Mouse (Mus musculus) gastrocnemius, postnatal 10 days (tissue): ENCODE measurements around the gene Creb3l1. TPM values are rescaled to one million over a fixed set of nuclear protein-coding genes. Genes with fewer than 3 reads are reported as not detected.

Experiments used
- DNase-seq: peaks from one replicate; pipeline ENCODE4 v3.0.0; 2021; ENCODE audit warnings: mixed read lengths
- long read RNA-seq, 2 experiments: library from polyadenylated mRNA; stranded (forward); transcript quantifications; one replicate each; pipeline ENCODE4 v2.0.0; 2021
- total RNA-seq, 2 experiments: library from RNA; stranded (reverse); gene quantifications; 2 replicates each; pipeline ENCODE4 v1.2.3; 2021

Gene Creb3l1
- total RNA-seq, result 10 to 100 TPM; 29.2 to 44.6 TPM
- long read RNA-seq, experiment 1, transcript Creb3l1-201 (12 exons, 2,603 nt), result major isoform, 40 of 56 reads
- long read RNA-seq, experiment 1, partial matches to known transcripts, result 6 of 56 reads
- long read RNA-seq, experiment 1, other reads (novel, unspliced or antisense), result 10 of 56 reads
- long read RNA-seq, experiment 2, transcript Creb3l1-201 (12 exons, 2,603 nt), result major isoform, 21 of 26 reads
- long read RNA-seq, experiment 2, partial matches to known transcripts, result 3 of 26 reads
- long read RNA-seq, experiment 2, other reads (novel, unspliced or antisense), result 2 of 26 reads

DNA sequence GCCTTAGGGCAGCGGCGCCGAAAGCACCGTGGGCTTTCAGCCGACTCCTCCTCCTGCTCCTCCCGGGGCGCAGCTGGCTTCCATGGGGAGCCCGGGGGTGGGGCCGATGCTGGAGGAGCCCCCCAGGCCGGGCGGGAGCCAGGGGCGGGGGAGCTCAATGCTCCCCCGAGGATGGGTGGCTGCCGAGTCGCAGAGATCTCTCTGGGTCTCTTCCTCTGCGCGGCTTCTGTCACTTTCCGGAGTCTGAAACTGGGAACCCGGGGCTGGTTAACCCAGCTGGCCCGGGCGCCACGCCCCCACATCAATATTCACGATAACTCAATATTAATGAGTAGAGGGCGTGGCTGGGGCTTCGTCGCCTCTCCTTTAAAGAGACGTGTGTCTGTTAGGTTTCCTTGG lies at the start of gene Creb3l1:
Gene Creb3l1, minus strand, starts transcription at position 229 of the 399 bp plus-strand sequence.
- peak; percentile 73 for DNase-seq

DNA sequence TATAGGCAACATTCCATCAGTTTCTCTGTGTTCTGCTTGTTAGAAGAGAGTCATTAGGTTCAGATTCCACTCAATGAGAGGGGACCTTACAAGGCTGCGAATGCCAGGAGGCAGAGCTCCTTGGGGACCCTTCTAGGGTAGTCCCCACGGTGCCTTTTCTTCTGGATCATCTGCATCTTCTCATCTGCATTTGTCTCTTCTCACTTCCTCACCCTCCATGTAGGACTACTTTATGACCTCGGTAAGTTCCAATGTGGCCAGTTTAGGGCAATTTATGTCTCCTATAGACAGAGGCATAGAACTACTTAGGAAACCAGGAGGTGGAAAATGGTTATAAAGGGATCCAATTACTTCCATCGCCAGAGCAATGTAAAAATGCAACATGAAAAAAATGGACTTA lies 46.8 kb upstream of the Creb3l1 start:
- DNase-seq, result no peak

DNA sequence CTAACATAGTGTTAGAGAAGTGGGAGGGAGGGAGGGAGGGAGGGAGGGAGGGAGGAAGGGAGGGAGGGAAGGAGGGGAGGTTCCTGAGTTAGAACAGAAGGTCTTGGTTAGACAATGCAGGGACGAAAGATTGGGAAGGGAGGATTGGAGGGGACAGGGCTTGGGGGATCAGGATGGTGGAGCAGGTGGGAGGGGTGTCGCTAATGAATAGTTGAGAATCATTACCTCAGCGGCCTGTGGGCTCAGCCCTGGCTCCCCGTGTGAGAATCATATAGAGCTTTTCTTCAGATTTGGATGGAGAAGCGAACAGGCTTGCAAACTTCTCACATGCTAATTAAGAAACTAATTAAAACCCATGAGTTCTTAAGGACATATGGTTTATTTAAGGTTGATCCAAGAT lies 45.3 kb upstream of the Creb3l1 start:
- DNase-seq, result no peak

DNA sequence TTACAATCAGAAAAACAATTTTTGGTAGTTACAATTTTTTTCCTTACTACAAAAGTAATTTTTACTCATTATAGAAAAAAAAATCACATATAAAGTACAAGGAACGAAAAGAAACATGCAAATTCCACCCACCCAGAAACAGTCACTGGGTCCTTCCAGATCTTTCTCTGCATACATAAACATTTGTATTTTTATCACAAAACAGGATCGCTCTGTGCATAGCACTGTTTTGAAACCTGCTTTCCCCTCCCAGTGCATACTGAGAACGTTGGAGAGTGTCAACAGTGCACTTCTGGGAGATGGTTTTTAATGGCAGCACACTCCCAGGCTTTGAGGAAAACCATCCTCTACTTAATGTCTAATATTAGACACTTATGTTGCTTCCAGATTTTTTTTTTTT lies 43.3 kb upstream of the Creb3l1 start:
- DNase-seq, result no peak

DNA sequence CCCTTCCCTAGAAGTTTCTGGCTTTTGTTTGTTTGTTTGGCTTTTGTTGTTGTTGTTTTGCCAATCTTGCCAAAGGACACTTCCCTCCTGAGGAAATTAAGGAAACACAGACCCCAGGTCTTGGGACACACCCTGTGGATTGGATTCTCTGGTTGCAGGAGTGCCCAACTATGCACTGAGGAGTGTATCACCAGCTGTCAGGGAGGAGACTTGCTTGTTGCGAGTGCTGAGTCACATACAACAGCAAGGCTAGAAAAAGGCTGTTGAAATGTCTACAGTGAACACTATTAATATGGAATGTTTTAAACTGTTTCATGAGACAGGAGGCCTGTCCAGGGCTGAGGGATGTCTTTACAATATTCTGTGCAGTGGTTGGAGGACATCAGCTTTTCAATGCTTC lies 42.6 kb upstream of the Creb3l1 start:
- DNase-seq, result no peak

DNA sequence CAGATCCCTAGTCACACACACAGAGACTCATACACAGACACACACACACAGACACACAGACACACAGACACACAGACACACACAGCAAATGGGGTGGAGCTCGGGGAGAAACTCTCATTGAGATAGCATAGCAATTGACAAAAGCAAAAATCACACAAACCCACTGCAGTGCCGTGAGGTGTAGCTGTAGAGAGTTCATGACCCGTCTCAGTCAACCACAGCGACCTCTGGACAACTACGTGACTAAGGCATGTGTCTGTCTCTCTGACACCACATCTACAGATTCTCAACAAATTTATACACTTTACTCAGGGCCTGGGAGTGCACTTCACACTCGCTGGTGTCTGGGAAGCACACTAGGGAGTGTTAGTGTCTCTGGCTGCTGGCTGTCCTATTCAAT lies 41.6 kb upstream of the Creb3l1 start:
- no peak for DNase-seq

DNA sequence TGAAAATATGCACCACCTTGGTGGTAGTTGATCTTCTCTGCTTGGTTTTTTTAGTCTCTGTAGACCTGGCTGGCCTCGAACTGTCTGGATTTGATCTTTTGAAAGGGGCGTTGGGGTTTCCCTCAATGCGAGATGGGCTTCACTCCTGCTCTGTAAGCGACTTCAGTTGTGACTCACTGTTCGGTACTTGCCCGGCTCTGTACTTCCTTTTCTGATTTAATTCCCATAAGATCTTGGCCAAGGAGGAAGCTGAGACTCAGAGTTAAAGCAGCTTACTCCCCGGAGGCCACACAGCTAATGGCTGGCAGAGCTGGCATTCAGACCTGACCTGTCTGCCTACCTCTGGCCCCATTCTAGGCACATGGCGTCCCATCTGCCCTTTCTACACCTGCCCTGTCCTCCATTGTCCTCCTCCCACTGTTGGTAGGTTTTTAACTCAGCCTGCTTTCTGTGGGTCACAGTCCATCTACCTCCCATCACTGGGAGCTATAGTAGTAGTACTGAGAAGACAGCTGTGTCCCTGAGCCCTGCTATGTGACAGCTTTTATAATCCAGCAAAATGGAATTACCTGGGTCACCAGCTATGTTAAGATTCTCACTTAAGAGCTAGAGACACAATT lies 41.1 kb upstream of the Creb3l1 start:
- DNase-seq, result no peak

DNA sequence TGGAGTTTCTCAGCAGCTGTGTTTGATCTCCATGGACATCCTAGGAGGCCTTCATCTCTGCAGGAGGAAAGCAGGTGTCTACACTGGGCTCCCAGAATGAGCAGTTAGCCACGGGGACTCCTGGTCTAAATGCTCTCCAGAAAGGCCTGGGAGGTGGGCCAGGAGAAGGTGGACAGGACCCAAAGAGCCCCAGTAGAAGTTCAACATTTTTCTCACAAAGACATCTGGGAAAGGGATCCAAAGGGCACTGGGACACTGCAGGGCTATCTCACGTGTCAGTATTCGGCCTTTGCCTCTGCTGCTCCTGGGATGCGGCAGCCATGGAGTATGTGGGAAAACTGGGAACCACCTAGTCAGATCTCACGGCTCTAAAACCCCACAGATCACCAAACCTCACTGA lies 38.8 kb upstream of the Creb3l1 start:
- DNase-seq, result no peak

DNA sequence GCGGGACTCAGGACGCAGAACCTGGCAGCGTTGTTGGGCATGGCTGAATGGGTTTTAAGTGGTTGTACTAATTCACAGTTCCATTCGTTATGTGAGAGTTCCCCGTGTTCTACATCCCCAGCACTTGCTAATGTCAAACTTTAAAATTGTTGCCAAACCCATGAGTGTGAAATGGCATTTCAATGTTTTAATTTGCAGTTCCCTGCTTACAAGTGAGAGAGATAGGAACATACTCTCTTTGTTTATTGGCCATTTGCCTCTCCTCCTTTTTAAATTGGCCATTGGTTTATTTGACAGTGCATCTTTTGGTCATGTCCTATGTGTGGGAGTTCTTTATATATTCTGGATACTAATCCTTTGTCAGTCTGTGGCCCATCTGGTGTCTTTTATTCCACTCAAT lies 37.0 kb upstream of the Creb3l1 start:
- DNase-seq, result no peak

DNA sequence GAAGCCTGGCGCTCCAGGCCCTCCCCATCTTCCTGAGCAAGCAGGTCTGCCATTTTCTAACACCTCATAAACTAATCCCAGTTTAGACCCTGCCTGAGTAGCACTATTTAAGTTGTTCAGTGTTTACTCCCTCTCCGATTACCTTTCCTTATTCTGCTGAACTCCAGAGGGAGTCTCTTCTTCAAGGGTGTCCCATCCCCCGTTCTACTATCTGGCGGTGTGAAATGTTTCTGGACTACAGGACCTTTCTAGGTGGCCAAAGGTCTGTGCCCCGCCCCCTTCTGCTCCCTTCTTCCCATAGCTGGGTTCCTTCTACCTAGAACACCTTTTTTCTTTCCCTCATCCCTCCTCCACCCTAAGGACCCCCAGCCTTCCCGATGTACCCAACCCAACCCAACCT lies 36.0 kb upstream of the Creb3l1 start:
- DNase-seq, result no peak

DNA sequence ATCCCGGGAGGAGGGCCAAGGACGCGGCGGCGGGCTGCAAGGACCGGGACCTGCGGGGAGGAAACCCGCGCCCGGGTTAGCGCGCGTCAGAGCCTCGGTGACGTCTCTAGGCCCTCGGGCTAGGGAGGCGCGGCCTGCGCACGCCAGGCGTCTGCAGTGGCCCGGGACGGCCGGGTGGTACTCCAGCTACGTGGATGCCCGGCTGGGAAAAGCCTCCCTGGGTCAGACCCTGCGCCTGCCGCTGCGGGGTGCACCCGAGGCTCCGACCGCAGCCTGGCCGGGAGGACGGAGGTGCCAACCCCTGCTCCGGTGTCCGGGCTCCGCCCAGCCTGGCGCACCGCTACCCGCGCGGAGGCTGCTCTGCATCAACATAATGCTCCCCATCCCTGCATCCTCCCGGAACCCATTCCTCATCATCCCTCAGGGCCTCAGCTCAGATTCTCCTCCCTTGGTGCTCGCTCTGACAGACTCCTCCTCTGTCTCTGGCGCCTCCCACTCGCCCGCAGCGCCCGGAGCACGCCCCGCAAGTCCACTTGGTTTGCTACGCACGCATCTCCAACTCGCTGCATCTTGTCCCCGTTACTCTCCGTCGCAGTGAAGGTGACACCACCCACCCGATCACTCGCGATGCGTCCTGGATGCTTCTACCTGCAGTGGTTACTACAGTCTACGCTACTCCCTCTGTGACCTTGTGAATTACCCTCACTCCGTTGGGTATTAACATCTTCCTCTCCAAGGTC lies 35.3 kb upstream of the Creb3l1 start:
- DNase-seq, result peak; percentile 61

DNA sequence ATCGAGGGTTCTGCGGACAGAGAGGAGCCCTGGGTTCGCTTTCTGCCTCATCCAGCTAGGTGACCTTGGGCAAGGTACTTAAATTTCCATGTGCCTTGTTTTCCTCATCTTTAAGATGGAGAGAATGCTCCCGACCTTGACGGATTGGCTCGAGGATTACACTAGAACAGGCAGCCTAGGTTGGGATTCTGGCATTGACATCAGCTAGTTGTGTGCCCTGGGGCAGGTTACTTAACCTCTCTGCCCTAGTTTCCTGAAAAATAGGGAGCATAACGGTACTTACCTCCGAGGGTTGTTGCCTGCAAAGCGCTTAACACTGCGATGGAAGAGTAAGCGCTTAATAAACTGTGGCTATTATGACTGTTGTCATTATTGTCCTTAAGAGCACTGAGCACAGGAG lies 34.6 kb upstream of the Creb3l1 start:
- DNase-seq, result no peak

DNA sequence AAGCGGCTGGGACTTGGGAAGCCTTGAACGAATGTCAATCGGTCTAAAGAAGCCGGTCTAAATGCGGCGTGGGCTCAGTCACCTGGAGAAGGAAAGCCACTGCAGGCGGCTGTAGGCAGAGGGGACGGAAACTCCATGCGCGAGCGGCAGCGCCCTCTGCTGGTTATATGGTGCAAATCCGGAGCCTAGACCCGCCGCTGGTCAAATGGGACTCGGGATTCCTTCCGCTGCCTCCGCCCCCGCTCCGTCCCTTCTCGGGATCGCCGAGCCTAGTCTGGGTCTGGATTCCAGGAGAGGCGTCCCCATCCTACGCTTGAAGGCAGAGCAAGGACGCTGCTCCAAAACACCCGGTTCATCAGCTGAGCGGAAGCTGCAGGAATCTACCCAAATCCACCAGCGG lies 34.2 kb upstream of the Creb3l1 start:
- peak; percentile 95 for DNase-seq

DNA sequence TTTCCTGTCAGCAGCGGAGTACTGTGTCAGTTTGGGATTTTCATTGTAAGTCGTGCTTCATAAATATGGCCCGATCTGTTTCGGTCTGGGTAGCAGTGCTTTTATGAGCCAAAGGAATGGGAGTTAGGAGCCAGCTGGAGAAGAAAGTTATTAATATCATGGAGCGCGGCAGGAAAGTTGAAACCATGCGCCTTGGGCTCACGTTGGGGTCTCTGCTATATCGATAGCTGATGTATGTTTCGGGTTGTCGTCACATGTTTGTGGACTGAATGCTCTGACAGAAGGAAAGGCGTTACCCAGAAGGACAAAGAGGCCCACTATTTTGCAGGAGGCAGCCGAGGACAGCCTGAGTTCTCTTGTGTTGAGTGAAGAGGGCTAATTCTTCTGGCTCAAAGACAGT lies 32.5 kb upstream of the Creb3l1 start:
- DNase-seq, result no peak

DNA sequence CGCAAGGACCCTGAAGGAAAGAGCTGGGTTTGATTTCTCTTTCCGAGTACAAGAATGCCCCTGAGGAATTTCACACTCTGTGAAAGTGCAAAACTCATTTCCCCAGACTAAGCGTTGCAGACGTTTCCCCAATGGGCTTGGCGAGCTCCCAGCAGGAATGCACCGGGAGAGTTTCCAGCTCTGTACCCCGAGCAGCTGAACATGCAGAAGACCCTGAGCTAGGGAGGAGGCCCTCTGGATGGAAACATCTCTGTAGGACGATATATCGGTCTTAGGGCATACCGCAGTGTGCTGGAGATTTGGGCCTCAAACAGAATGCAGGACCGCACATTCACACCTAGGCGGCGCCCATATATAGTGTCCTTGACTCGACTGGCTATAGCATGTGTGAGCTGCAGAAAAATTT lies 31.5 kb upstream of the Creb3l1 start:
- DNase-seq, result peak; percentile 68

DNA sequence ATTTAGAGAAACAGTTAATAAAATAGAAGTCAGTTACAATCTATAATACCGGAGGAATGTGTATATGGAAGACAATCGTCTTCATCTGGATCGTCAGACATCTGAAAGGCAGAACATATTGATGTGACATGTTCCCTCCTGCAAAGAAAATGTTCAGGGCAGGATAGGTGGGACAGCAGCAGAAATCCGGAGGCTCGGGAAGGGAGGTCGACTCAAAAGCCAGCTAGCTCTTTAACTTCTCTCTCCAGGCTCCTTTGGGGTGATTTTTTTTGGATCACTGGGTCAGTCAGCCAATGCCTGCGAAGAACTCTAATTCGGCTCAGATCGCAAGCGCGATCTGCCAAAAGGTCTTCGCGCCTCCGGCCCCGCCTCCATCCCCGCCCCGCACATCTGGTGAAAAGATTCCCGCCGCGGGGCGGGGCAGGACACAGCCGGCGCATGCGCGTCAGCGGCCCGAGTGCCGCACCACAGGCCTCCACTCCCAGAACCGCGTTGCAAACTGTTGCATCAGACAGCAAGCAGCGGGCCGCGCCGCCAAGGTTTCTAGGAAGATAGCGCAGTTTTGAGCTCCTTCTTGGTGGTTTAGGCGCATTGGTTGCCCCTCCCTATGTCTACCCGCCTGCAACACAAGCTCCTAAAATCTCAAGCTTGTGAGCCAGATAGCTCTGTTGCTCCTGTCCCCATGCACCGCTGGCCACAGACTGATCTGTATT lies 31.0 kb upstream of the Creb3l1 start:
- DNase-seq, result peak; percentile 92

DNA sequence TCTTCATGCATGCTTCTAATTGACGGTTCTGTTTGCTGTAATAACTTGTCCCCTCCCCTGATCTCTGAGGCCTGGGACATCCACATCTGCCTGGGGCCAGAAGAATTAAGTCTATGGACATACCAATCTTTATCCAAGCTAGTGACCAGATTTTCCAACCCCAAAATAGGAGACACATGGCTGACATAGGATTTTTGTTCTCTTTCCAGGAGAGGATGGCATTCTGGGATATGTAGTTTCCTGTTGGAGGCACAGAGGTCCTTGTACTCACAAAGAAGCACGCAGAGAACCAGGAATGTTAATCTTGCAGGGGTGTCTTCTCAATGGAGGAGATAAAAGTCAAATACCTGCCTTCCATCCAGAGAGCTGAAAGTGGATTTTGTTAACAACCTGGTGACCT lies 28.5 kb upstream of the Creb3l1 start:
- DNase-seq, result no peak

DNA sequence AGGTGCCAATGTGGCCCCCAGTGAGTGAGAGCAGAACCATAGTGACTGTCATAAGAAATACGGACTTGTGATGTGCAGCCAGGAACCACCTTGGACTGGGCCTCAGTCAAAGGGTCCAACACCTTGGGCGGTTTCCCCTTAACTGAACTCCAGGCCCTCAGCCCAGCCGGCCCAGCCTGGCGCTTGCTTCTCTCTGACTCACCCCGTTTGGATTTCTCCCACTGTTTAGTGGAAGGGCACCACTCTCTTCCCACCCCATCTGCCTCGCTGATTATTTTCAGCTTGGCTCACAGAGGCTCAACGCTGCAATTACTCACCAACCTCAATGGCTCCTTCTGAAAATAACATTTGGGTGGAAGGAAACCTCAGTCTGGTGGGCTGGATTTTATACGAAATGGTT lies 27.9 kb upstream of the Creb3l1 start:
- peak; percentile 52 for DNase-seq

DNA sequence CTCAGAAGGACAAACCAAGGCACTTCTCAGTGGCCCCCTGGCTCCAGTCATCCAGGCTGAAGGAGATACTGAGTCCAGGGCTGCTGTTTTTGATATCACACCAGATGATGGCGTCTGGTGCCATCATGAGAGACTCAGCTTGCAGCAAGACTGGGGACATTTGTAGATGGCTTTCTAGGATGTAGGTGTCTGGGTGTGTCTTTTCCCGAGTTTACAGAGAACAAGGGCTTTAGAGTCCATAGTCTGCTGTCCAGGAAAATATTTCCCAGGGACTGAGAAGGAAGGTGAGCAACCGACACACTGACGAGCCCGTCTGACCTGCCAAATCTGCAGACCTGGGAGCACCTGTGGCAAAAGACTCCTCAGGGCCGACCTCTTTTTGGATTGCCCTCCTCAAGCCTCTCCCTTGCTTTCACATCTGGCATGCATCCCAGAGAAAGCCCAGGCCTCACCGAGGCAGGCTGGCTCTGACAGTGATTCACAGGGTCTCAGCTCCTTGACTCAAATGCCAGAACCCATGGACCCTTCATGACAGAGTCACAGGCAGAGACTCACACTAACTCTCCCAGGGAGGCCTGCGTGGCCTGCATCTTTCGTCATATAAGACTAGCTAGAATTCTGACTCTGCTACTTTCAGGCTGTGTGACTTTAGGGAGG lies 23.9 kb upstream of the Creb3l1 start:
- DNase-seq, result no peak

DNA sequence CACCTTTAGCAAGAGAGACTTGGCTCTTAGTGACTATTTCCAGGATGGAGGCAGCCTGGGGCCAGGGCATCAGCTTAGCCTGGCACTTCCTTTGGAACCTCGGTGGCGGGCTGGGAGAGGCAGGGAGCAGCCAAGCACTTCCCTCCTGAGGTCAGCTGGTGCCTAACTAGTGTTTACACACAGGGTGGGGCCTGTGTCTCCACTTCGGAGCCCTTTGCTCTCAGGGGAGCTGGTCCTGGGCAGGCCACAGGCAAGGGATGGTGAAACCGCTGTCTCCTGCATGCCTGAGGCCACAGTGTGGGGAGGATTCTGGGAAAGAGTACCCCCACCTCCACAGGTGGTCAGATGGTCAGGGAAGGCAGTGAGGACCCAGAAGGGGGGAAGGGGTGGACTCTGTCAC lies 23.3 kb upstream of the Creb3l1 start:
- DNase-seq, result no peak

DNA sequence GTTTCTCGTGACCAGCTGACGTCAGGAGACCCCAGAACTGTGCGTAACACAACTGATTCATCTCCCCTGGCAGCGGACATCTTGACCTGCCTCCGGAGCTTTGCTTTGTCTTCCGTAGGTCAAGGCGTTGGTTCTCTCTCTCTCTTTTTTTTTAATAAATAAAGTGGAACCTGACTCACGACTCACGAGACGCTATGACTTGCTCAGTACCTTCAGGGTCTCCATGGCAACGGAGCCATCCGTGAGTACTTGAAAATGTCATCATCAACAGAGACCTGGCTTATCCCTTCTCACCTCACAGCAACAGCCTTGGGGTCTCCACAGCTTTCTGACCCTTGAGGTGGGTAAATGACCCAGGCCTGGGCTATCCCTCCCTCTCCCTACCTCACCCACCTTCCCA lies 19.0 kb upstream of the Creb3l1 start:
- DNase-seq, result no peak

DNA sequence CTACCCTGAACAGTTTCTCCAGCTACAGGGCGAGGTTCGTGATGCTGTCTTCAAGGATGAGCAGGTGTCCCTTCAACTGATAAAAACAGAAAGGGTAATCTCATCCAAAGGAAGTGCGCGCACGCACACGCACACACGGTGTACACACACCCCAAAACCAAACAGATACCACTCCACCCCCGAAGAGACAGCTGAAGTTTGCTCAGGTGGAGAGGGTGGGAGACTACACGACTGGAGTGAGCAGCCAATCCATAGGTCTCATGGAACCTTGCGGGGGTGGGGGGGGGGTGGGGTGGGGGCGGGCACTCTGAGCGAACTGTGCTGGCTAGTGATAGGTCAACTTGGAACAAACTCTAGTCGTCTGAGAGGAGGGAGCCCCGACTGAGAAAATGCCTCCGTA lies 17.2 kb upstream of the Creb3l1 start:
- DNase-seq, result no peak
